Mouse (Mus musculus) kidney, embryonic 16.5 days (tissue): ENCODE measurements at regions not wholly inside any gene's neighbourhood (a gene's known extent, or its start where the extent isn't known, plus 50 kb on each side); places are given as distances from the start of the nearest gene placed in this dataset.
"Not testable (repeated sequence)": the region's sequence is repeated elsewhere in the genome, so short reads cannot be mapped to it uniquely, and the experiment has no call there.

Experiments
- ATAC-seq: fragments of 200-750 bp; cut with Nextera tagmentation; 2 replicates; pipeline ENCODE4 v1.8.0; 2017; ENCODE audit warnings: moderate TSS enrichment; ENCODE audit not compliant: low FRiP score, low TSS enrichment
- H3K27ac ChIP-seq: fragments of 300-500 bp; sonication (generic); 2 replicates; pipeline ENCODE4 v1.5.1; 2014; ENCODE audit warnings: low read length
- H3K27me3 ChIP-seq: fragments of 300-500 bp; sonication (generic); 2 replicates; pipeline ENCODE4 v1.6.1; 2014; ENCODE audit warnings: low read length, control low read depth, mixed read lengths; ENCODE audit not compliant: insufficient read depth
- H3K36me3 ChIP-seq: fragments of 300-500 bp; sonication (generic); 2 replicates; pipeline ENCODE4 v1.6.1; 2014; ENCODE audit warnings: low read length, control low read depth, mixed read lengths; ENCODE audit not compliant: insufficient read depth
- H3K4me1 ChIP-seq: fragments of 300-500 bp; sonication (generic); 2 replicates; pipeline ENCODE4 v1.6.1; 2014; ENCODE audit warnings: low read length, control low read depth, mixed read lengths; ENCODE audit not compliant: insufficient read depth
- H3K4me2 ChIP-seq: fragments of 300-500 bp; sonication (generic); replicated peaks from 2 replicates; pipeline ENCODE4 v1.6.1; 2014; ENCODE audit warnings: low read depth, low read length
- H3K4me3 ChIP-seq: fragments of 300-500 bp; sonication (generic); 2 replicates; pipeline ENCODE4 v1.5.1; 2014; ENCODE audit warnings: mild to moderate bottlenecking, low read length
- H3K9ac ChIP-seq: fragments of 300-500 bp; sonication (generic); replicated peaks from 2 replicates; pipeline ENCODE4 v1.6.1; 2014; ENCODE audit warnings: low read length
- H3K9me3 ChIP-seq: fragments of 300-500 bp; sonication (generic); 2 replicates; pipeline ENCODE4 v1.6.1; 2016; ENCODE audit warnings: low read length, control low read depth
- WGBS: fragments of 180-500 bp; shearing (Covaris S2); extraction: QIAGEN DNeasy Blood & Tissue Kit; methylation state at CpG from one replicate; pipeline ENCODE4 v1.1.7; 2014; 5-methylcytosine and 5-hydroxymethylcytosine counted together

GRCm38 (mm10) chr6:3201507-3201906, 197.9 kb downstream of the Samd9l start:
- H3K27me3 ChIP-seq, H3K4me2 ChIP-seq, H3K4me1 ChIP-seq, H3K9me3 ChIP-seq, H3K27ac ChIP-seq, H3K36me3 ChIP-seq, H3K9ac ChIP-seq, ATAC-seq, H3K4me3 ChIP-seq: not testable (repeated sequence)
- WGBS, result 39% methylated on average over 12 of the region's 12 CpGs

GRCm38 (mm10) chr6:3201107-3201506, 198.3 kb downstream of the Samd9l start:
- Histone ChIP-seq H3K9ac (no peak overlapping the region), H3K27ac (no peak overlapping the region), H3K4me2 (no peak overlapping the region), H3K36me3 (no peaks in the 10 kb centered on the region), H3K4me3 (no peak overlapping the region), H3K9me3 (no peaks in the 10 kb centered on the region), H3K4me1 (no peaks in the 10 kb centered on the region), H3K27me3 (no peaks in the 10 kb centered on the region)
- ATAC-seq, result no peak
- 47% methylated on average over 13 of the region's 33 CpGs for WGBS

- not testable (repeated sequence) for H3K4me1 ChIP-seq, H3K4me3 ChIP-seq, H3K27ac ChIP-seq, H3K36me3 ChIP-seq, H3K9me3 ChIP-seq, ATAC-seq, H3K4me2 ChIP-seq, H3K9ac ChIP-seq, H3K27me3 ChIP-seq
- 84% methylated on average over 18 of the region's 18 CpGs for WGBS
Measured at GRCm38 (mm10) chr6:3200586-3200985, 198.8 kb downstream of the Samd9l start.

DNA sequence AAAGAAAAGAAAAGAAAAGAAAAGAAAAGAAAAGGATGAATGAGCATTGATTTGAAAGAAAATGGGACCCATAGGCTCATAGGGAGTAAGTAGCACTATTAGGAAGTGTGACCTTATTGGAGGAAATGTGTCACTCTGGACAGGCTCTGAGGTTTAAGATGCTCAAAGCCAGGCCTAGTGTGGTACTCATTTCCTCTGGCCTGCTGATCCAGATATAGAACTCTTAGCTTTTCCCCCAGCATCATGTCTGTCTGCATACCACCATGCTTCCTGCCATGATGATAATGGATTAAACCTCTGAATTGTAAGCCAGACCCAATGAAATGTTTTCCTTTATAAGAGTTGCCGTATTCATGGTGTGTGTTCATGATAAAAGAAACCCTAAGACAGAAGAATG, 206.9 kb downstream of the Samd9l start:
- not testable (repeated sequence) for H3K9ac ChIP-seq, H3K9me3 ChIP-seq
- 61% methylated on average over 1 of the region's 1 CpGs for WGBS

GRCm38 (mm10) chr6:3191695-3192423, 207.5 kb downstream of the Samd9l start:
- not testable (repeated sequence) for H3K4me3 ChIP-seq, H3K9ac ChIP-seq, H3K36me3 ChIP-seq, H3K27me3 ChIP-seq, H3K4me1 ChIP-seq, H3K27ac ChIP-seq, H3K4me2 ChIP-seq, H3K9me3 ChIP-seq
- ATAC-seq, result peak; percentile 78
- WGBS, result 83% methylated on average over 5 of the region's 6 CpGs

More for the DNA sequence above, 206.9 kb downstream of the Samd9l start:
- H3K4me3 ChIP-seq, H3K4me2 ChIP-seq, ATAC-seq, H3K27ac ChIP-seq, H3K27me3 ChIP-seq, H3K36me3 ChIP-seq, H3K4me1 ChIP-seq: not testable (repeated sequence)

GRCm38 (mm10) chr6:3183819-3184199, 215.6 kb downstream of the Samd9l start:
- 36% methylated on average over 5 of the region's 5 CpGs for WGBS
- H3K27ac ChIP-seq, result no peak overlapping the region
- ATAC-seq, result no peak; the same call in 1 of the 2 replicates
- no peaks in the 10 kb centered on the region for H3K36me3 ChIP-seq
- no peaks in the 10 kb centered on the region; the same call in 1 of the 2 replicates for H3K27me3 ChIP-seq
- no peak overlapping the region for H3K4me2 ChIP-seq
- H3K9me3 ChIP-seq, result peaks cover 23% of the 10 kb centered on the region
- no peak overlapping the region for H3K9ac ChIP-seq
- H3K4me3 ChIP-seq, result no peak overlapping the region
- H3K4me1 ChIP-seq, result no peaks in the 10 kb centered on the region

DNA sequence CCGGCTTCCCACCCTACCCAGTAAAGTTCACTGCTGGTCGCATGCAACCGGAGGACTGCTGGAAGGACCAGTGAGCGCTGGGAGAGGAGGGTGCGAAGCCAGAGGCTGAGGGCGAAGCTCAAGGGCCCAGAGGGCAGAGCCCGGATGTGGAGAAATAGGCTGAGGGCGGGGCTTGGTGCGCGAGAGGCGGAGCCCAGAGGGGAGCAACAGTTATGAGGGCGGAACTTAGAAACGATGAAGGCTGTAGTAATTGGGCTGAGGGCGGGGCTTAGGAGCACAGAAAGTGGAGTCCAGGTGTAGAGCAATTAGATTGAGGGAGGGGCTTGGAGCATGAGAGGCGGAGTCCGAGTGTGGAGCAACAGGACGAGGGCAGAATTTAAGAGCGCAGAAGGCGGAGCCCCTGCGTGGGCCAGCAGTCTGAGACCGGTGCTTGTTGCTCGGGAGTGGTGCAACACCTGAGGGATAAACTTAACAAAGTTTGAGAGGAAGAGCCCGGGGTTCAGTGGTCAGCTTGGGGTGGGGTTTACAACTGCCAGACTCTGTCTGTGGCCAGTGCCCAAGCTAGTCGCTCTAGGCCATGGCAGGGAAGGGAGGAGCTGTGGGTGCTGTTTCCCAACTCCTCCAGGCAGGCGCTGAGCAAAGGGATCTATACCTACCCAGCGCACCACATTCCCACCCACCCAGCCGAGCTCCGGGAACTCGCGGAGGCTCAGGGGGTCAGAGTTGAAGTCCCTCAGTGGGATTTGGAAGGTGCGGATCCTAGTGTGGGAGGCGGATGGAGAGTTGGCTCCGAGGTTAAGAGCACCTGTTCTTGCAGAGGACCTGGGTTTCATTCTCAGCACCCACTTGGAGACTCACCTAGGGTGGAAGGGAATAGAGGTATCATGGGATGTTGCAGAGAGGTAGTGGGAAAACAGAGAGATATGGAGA, 216.2 kb downstream of the Samd9l start:
- Histone ChIP-seq H3K9ac (no peak overlapping the region), H3K9me3 (peaks cover 23% of the 10 kb centered on the region), H3K4me1 (no peaks in the 10 kb centered on the region), H3K36me3 (no peaks in the 10 kb centered on the region), H3K27ac (no peak overlapping the region), H3K4me3 (peak overlapping the region; percentile 12), H3K27me3 (no peaks in the 10 kb centered on the region; the same call in 1 of the 2 replicates), H3K4me2 (peak overlapping the region; percentile 31)
- WGBS, result 42% methylated on average over 33 of the region's 33 CpGs
- peak; percentile 92 for ATAC-seq

- H3K36me3 ChIP-seq, ATAC-seq, H3K27me3 ChIP-seq, H3K27ac ChIP-seq, H3K4me1 ChIP-seq, H3K9ac ChIP-seq: not testable (repeated sequence)
- WGBS, result 37% methylated on average over 17 of the region's 17 CpGs
- H3K4me3 ChIP-seq, result peak overlapping the region; percentile 12
- peak overlapping the region; percentile 31 for H3K4me2 ChIP-seq
- peaks cover 23% of the 10 kb centered on the region for H3K9me3 ChIP-seq
Measured at GRCm38 (mm10) chr6:3182424-3182841, 216.9 kb downstream of the Samd9l start.

DNA sequence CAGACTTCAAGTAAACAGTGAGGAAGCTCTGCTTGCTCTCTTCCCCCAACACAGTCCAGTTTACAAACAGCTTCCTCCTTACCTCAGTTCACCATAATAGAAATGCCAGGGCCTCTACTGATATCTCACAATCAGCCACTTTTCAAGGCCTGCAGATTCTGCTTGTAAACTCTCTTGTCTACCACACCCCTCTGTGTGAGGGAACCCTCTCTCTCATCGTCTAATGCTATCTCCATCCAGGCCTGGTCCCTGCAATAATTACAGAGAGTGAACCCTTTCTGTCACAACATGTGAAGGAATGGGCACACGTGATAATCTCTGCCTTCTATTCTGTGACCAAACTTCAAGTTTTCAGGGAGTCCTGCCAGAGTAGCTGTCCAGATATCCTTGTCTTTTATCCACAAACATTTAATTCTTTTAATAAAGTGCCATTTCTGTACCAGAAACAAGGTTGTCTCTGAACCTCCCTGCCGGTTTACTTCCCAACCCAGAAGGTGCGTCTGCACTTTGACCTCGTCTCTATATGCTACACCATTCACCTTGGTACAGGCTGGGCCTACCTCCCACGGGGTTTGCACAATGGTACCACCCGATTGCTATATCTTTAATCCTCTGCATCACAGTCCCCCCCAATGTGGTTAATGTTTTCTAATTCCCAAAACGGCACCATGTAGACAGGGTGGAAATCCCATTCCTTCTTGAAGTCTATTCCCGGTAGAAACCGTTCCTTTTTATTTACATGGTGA, 219.6 kb downstream of the Samd9l start:
- not testable (repeated sequence) for ATAC-seq, H3K9ac ChIP-seq, H3K4me1 ChIP-seq, H3K36me3 ChIP-seq, H3K27me3 ChIP-seq, H3K27ac ChIP-seq, H3K4me3 ChIP-seq, H3K4me2 ChIP-seq
- WGBS, result 78% methylated on average over 7 of the region's 10 CpGs
- H3K9me3 ChIP-seq, result peaks cover 23% of the 10 kb centered on the region
